Mouse (Mus musculus): ENCODE measurements around the gene Rnf115.

Gene Rnf115

GRCm38 (mm10) chr3:96834587-96835348 lies 107.3 kb downstream of the Rnf115 start:
- DNase-seq (ENCODE audit: low spot score) = no peak

GRCm38 (mm10) chr3:96836414-96836813 lies 109.0 kb downstream of the Rnf115 start:
- no peak for DNase-seq (ENCODE audit: low spot score)

GRCm38 (mm10) chr3:96838996-96839645 lies 111.7 kb downstream of the Rnf115 start:
- DNase-seq (ENCODE audit: low spot score) = no peak

Measured in ovary, adult 18-20 months (tissue).